Mouse (Mus musculus): ENCODE data around the gene Fdx1. TPM values are rescaled to one million over a fixed set of nuclear protein-coding genes. Genes with fewer than 3 reads are reported as not detected.

Gene Fdx1
- 29.1 and 31.6 TPM in 2 replicates for polyA plus RNA-seq (2012; rRNA removed)

GRCm38 (mm10) chr9:51962975-51963701 is at the start of gene Fdx1:
Fdx1 (minus strand) TSS chr9:51963556.

Other genes with a start within 250 kb of the Fdx1 start
- gene Arhgap20, start 198.2 kb downstream of the Fdx1 start, polyA plus RNA-seq (2012; rRNA removed), result 1.6 and 3.2 TPM in 2 replicates
- 105 and 107 TPM in 2 replicates for gene Rdx, start 83.6 kb upstream of the Fdx1 start, polyA plus RNA-seq (2012; rRNA removed)
- gene Zc3h12c, start 205.0 kb upstream of the Fdx1 start, polyA plus RNA-seq (2012; rRNA removed), result 8.4 and 9.6 TPM in 2 replicates